Mouse (Mus musculus): ENCODE measurements at regions not wholly inside any gene's neighbourhood (a gene's known extent, or its start where the extent isn't known, plus 50 kb on each side); places are given as distances from the start of the nearest gene placed in this dataset.

DNA sequence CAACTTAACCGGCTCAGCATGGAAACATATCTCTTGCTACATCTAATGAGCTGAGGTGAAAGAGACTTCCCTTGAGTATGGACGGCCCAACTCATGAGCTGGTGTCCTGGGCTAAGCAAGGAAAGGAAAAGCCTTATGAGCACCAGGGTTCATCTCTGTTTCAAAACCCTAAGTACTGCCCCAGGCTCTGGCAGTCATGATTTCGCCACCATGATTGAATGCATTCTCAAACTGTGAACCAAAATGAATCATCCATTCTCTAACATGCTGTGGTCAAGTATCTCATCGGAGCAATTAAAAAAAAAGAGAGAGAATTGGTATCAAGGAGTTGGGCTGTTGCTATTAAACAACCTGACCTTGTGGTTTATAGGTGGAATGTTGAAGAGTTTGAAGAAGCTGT is 803.4 kb upstream of the Sox9 start:
- TF ChIP-seq POLR2A (IDR thresholded peaks at IDR 0.05; ENCODE audit: low read depth, low read length) (no peak), CTCF (IDR thresholded peaks at IDR 0.05; ENCODE audit: extremely low read depth, insufficient read depth, insufficient read length, insufficient replicate concordance) (no peak)

All from spleen, adult 2 months (tissue).